Mouse (Mus musculus): ENCODE measurements around the gene Sox14. TPM values are rescaled to one million over a fixed set of nuclear protein-coding genes. Genes with fewer than 3 reads are reported as not detected.

The Sox14 gene
- polyA plus RNA-seq, 1 experiment from 2014 or later = 0.08 TPM

GRCm38 (mm10) chr9:99870780-99871555 is 5.0 kb downstream of the Sox14 start:
- no peak for ATAC-seq (ENCODE audit: insufficient read depth, low FRiP score, low read depth)
- Histone ChIP-seq H3K9me3 (no peaks in the 10 kb centered on the region), H3K36me3 (no peaks in the 10 kb centered on the region), H3K27me3 (replicated peaks) (peaks cover 99% of the 10 kb centered on the region), H3K4me2 (peak overlapping the region; percentile 35), H3K4me1 (peaks cover 21% of the 10 kb centered on the region), H3K9ac (no peak overlapping the region), H3K4me3 (replicated peaks) (peak overlapping the region; percentile 5; the same call in 1 of the 2 replicates), H3K27ac (no peak overlapping the region)
- WGBS = 2% methylated on average over 37 of the region's 37 CpGs

GRCm38 (mm10) chr9:99869936-99870779 is 5.8 kb downstream of the Sox14 start:
- no peak overlapping the region for H3K4me3 ChIP-seq (replicated peaks)
- ATAC-seq (ENCODE audit: insufficient read depth, low FRiP score, low read depth) = no peak
- H3K9me3 ChIP-seq = no peaks in the 10 kb centered on the region
- no peak overlapping the region for H3K9ac ChIP-seq
- no peak overlapping the region for H3K27ac ChIP-seq
- no peak overlapping the region for H3K4me2 ChIP-seq
- peaks cover 13% of the 10 kb centered on the region for H3K4me1 ChIP-seq
- H3K36me3 ChIP-seq = no peaks in the 10 kb centered on the region
- peaks cover 99% of the 10 kb centered on the region for H3K27me3 ChIP-seq (replicated peaks)
- WGBS = 2% methylated on average over 34 of the region's 34 CpGs

GRCm38 (mm10) chr9:99869275-99869674 is 6.7 kb downstream of the Sox14 start:
- WGBS = 2% methylated on average over 29 of the region's 29 CpGs
- no peaks in the 10 kb centered on the region for H3K9me3 ChIP-seq
- H3K4me2 ChIP-seq = peak overlapping the region; percentile 29
- H3K36me3 ChIP-seq = no peaks in the 10 kb centered on the region
- ATAC-seq (ENCODE audit: insufficient read depth, low FRiP score, low read depth) = no peak; the same call in 1 of the 2 replicates
- no peak overlapping the region for H3K27ac ChIP-seq
- no peak overlapping the region for H3K9ac ChIP-seq
- peaks cover 12% of the 10 kb centered on the region for H3K4me1 ChIP-seq
- H3K27me3 ChIP-seq (replicated peaks) = peaks cover 98% of the 10 kb centered on the region
- peak overlapping the region; percentile 4; the same call in 1 of the 2 replicates for H3K4me3 ChIP-seq (replicated peaks)

GRCm38 (mm10) chr9:99868606-99869005 is 7.4 kb downstream of the Sox14 start:
- H3K27me3 ChIP-seq (replicated peaks) = peaks cover 98% of the 10 kb centered on the region

GRCm38 (mm10) chr9:99868054-99868453 is 7.9 kb downstream of the Sox14 start:
- 2% methylated on average over 11 of the region's 11 CpGs for WGBS
- no peak for ATAC-seq (ENCODE audit: insufficient read depth, low FRiP score, low read depth)
- no peaks in the 10 kb centered on the region for H3K36me3 ChIP-seq
- H3K4me3 ChIP-seq (replicated peaks) = no peak overlapping the region
- H3K9me3 ChIP-seq = no peaks in the 10 kb centered on the region
- no peak overlapping the region for H3K4me2 ChIP-seq
- H3K27me3 ChIP-seq (replicated peaks) = peaks cover 97% of the 10 kb centered on the region
- no peak overlapping the region for H3K9ac ChIP-seq
- peaks cover 12% of the 10 kb centered on the region for H3K4me1 ChIP-seq
- no peak overlapping the region for H3K27ac ChIP-seq

More at GRCm38 (mm10) chr9:99868606-99869005, 7.4 kb downstream of the Sox14 start:
- Histone ChIP-seq H3K4me3 (replicated peaks) (peak overlapping the region; percentile 4), H3K9me3 (no peaks in the 10 kb centered on the region), H3K4me1 (peaks cover 12% of the 10 kb centered on the region), H3K36me3 (no peaks in the 10 kb centered on the region), H3K9ac (no peak overlapping the region), H3K4me2 (peak overlapping the region; percentile 29), H3K27ac (no peak overlapping the region)
- under 1% methylated on average over 26 of the region's 26 CpGs for WGBS
- ATAC-seq (ENCODE audit: insufficient read depth, low FRiP score, low read depth) = no peak

GRCm38 (mm10) chr9:99862936-99863335 is 13.0 kb downstream of the Sox14 start:
- 82% methylated on average over 9 of the region's 9 CpGs for WGBS
- ATAC-seq (ENCODE audit: insufficient read depth, low FRiP score, low read depth) = no peak
- H3K4me3 ChIP-seq (replicated peaks) = no peak overlapping the region
- no peak overlapping the region for H3K9ac ChIP-seq
- no peaks in the 10 kb centered on the region for H3K36me3 ChIP-seq
- H3K9me3 ChIP-seq = no peaks in the 10 kb centered on the region
- H3K4me2 ChIP-seq = no peak overlapping the region
- peaks cover 50% of the 10 kb centered on the region for H3K27me3 ChIP-seq (replicated peaks)
- no peaks in the 10 kb centered on the region for H3K4me1 ChIP-seq
- no peak overlapping the region for H3K27ac ChIP-seq

GRCm38 (mm10) chr9:99854486-99854885 is 21.5 kb downstream of the Sox14 start:
- no peaks in the 10 kb centered on the region for H3K4me1 ChIP-seq
- H3K9ac ChIP-seq = no peak overlapping the region
- H3K4me2 ChIP-seq = no peak overlapping the region
- H3K27me3 ChIP-seq (replicated peaks) = no peaks in the 10 kb centered on the region
- no peak overlapping the region for H3K4me3 ChIP-seq (replicated peaks)
- WGBS = 74% methylated on average over 2 of the region's 2 CpGs
- H3K9me3 ChIP-seq = no peaks in the 10 kb centered on the region
- no peaks in the 10 kb centered on the region for H3K36me3 ChIP-seq
- no peak overlapping the region for H3K27ac ChIP-seq
- ATAC-seq (ENCODE audit: insufficient read depth, low FRiP score, low read depth) = no peak

GRCm38 (mm10) chr9:99853356-99853755 is 22.6 kb downstream of the Sox14 start:
- Histone ChIP-seq H3K27me3 (replicated peaks) (no peaks in the 10 kb centered on the region), H3K36me3 (no peaks in the 10 kb centered on the region), H3K4me1 (no peaks in the 10 kb centered on the region), H3K4me3 (replicated peaks) (no peak overlapping the region), H3K9me3 (no peaks in the 10 kb centered on the region), H3K9ac (no peak overlapping the region), H3K4me2 (no peak overlapping the region), H3K27ac (no peak overlapping the region)
- no peak for ATAC-seq (ENCODE audit: insufficient read depth, low FRiP score, low read depth)
- 54% methylated on average over 11 of the region's 11 CpGs for WGBS

GRCm38 (mm10) chr9:99850354-99850753 is 25.6 kb downstream of the Sox14 start:
- no peak overlapping the region for H3K9ac ChIP-seq
- H3K4me2 ChIP-seq = no peak overlapping the region
- no peak for ATAC-seq (ENCODE audit: insufficient read depth, low FRiP score, low read depth)
- H3K4me3 ChIP-seq (replicated peaks) = no peak overlapping the region
- no peaks in the 10 kb centered on the region for H3K36me3 ChIP-seq
- no peaks in the 10 kb centered on the region for H3K27me3 ChIP-seq (replicated peaks)
- no peaks in the 10 kb centered on the region for H3K9me3 ChIP-seq
- no peak overlapping the region for H3K27ac ChIP-seq
- WGBS = 80% methylated on average over 7 of the region's 7 CpGs
- no peaks in the 10 kb centered on the region for H3K4me1 ChIP-seq

GRCm38 (mm10) chr9:99848327-99848726 is 27.6 kb downstream of the Sox14 start:
- Histone ChIP-seq H3K27ac (no peak overlapping the region), H3K9me3 (no peaks in the 10 kb centered on the region), H3K27me3 (replicated peaks) (no peaks in the 10 kb centered on the region), H3K4me3 (replicated peaks) (no peak overlapping the region), H3K9ac (no peak overlapping the region), H3K4me2 (no peak overlapping the region), H3K36me3 (no peaks in the 10 kb centered on the region), H3K4me1 (no peaks in the 10 kb centered on the region)
- no peak for ATAC-seq (ENCODE audit: insufficient read depth, low FRiP score, low read depth)
- WGBS = 61% methylated on average over 8 of the region's 8 CpGs

GRCm38 (mm10) chr9:99846820-99847219 is 29.1 kb downstream of the Sox14 start:
- Histone ChIP-seq H3K4me2 (no peak overlapping the region), H3K4me1 (no peaks in the 10 kb centered on the region), H3K27ac (no peak overlapping the region), H3K36me3 (no peaks in the 10 kb centered on the region), H3K4me3 (replicated peaks) (no peak overlapping the region), H3K27me3 (replicated peaks) (no peaks in the 10 kb centered on the region), H3K9ac (no peak overlapping the region), H3K9me3 (no peaks in the 10 kb centered on the region)
- ATAC-seq (ENCODE audit: insufficient read depth, low FRiP score, low read depth) = no peak
- under 1% methylated on average over 4 of the region's 4 CpGs for WGBS

- no peak overlapping the region for H3K27ac ChIP-seq
- no peaks in the 10 kb centered on the region for H3K9me3 ChIP-seq
- H3K9ac ChIP-seq = no peak overlapping the region
- H3K4me2 ChIP-seq = no peak overlapping the region
- no peaks in the 10 kb centered on the region for H3K4me1 ChIP-seq
- H3K4me3 ChIP-seq (replicated peaks) = no peak overlapping the region
- WGBS = 82% methylated on average over 3 of the region's 3 CpGs
- no peaks in the 10 kb centered on the region for H3K36me3 ChIP-seq
- ATAC-seq (ENCODE audit: insufficient read depth, low FRiP score, low read depth) = no peak
- H3K27me3 ChIP-seq (replicated peaks) = no peaks in the 10 kb centered on the region
Measured at GRCm38 (mm10) chr9:99839367-99839766, 36.6 kb downstream of the Sox14 start.
